Mouse (Mus musculus): ENCODE data around the gene Atrnl1.

GRCm38 (mm10) chr19:57592355-57592754, 18.5 kb upstream of the Atrnl1 start:
- TF ChIP-seq CTCF (IDR thresholded peaks at IDR 0.05) (no peak), EP300 (IDR thresholded peaks at IDR 0.05) (no peak)
